Mouse (Mus musculus) urinary bladder, postnatal 25 days (tissue): Measurements from ENCODE around the gene Gata3.

Experiments used
- DNase-seq: peaks from one replicate; pipeline ENCODE4 v3.0.0; 2022; ENCODE audit warnings: low spot score

Gata3 gene

GRCm38 (mm10) chr2:9872682-9873081 is 17.2 kb downstream of the Gata3 start:
- DNase-seq, result no peak

- DNase-seq, result no peak
Observed at GRCm38 (mm10) chr2:9871798-9872197, 18.0 kb downstream of the Gata3 start.

GRCm38 (mm10) chr2:9871141-9871716 is 18.6 kb downstream of the Gata3 start:
- no peak for DNase-seq

GRCm38 (mm10) chr2:9867092-9867825 is 22.6 kb downstream of the Gata3 start:
- no peak for DNase-seq

GRCm38 (mm10) chr2:9860698-9861097 is 29.1 kb downstream of the Gata3 start:
- DNase-seq, result no peak

GRCm38 (mm10) chr2:9855861-9856260 is 34.0 kb downstream of the Gata3 start:
- no peak for DNase-seq

- DNase-seq, result no peak
Observed at GRCm38 (mm10) chr2:9852851-9853576, 36.8 kb downstream of the Gata3 start.

- no peak for DNase-seq
Observed at GRCm38 (mm10) chr2:9835195-9835594, 54.6 kb downstream of the Gata3 start.

GRCm38 (mm10) chr2:9833712-9834111 is 56.1 kb downstream of the Gata3 start:
- no peak for DNase-seq

- DNase-seq, result no peak
Observed at GRCm38 (mm10) chr2:9827624-9828023, 62.2 kb downstream of the Gata3 start.

GRCm38 (mm10) chr2:9820611-9821010 is 69.2 kb downstream of the Gata3 start:
- no peak for DNase-seq

GRCm38 (mm10) chr2:9818177-9818785 is 71.6 kb downstream of the Gata3 start:
- DNase-seq, result no peak
